Mouse (Mus musculus) kidney, embryonic 14.5 days (tissue): ENCODE results near the gene Rnft2. TPM values are rescaled to one million over a fixed set of nuclear protein-coding genes. Genes with fewer than 3 reads are reported as not detected.
A peak's percentile ranks its signal among the peaks of the same experiment; 100 is the strongest.

Experiments used
- ATAC-seq: fragments of 200-750 bp; cut with Nextera tagmentation; 2 replicates; pipeline ENCODE4 v1.8.0; 2017; ENCODE audit warnings: moderate number of reproducible peaks, mild to moderate bottlenecking, moderate TSS enrichment, moderate library complexity; ENCODE audit not compliant: low FRiP score, low TSS enrichment
- H3K27ac ChIP-seq: fragments of 300-500 bp; sonication (generic); 2 replicates; pipeline ENCODE4 v1.5.1; 2014; ENCODE audit warnings: low read depth, mild to moderate bottlenecking, low read length, moderate library complexity, mixed read lengths
- H3K27me3 ChIP-seq: fragments of 300-500 bp; sonication (generic); 2 replicates; pipeline ENCODE4 v1.6.1; 2014; ENCODE audit warnings: mild to moderate bottlenecking, low read length; ENCODE audit not compliant: control insufficient read depth, insufficient read depth
- H3K36me3 ChIP-seq: fragments of 300-500 bp; sonication (generic); 2 replicates; pipeline ENCODE4 v1.6.1; 2014; ENCODE audit warnings: low read length, mixed read lengths; ENCODE audit not compliant: control insufficient read depth, insufficient read depth
- H3K4me1 ChIP-seq: fragments of 300-500 bp; sonication (generic); 2 replicates; pipeline ENCODE4 v1.6.1; 2014; ENCODE audit warnings: low read length, mixed read lengths; ENCODE audit not compliant: control insufficient read depth, insufficient read depth
- H3K4me2 ChIP-seq: fragments of 300-500 bp; sonication (generic); replicated peaks from 2 replicates; pipeline ENCODE4 v1.6.1; 2014; ENCODE audit warnings: low read depth, mild to moderate bottlenecking, low read length
- H3K4me3 ChIP-seq: fragments of 300-500 bp; sonication (generic); 2 replicates; pipeline ENCODE4 v1.5.1; 2014; ENCODE audit warnings: mild to moderate bottlenecking, low read length
- H3K9ac ChIP-seq: fragments of 300-500 bp; sonication (generic); 2 replicates; pipeline ENCODE4 v1.6.1; 2014; ENCODE audit warnings: low read depth, mild to moderate bottlenecking, low read length, moderate library complexity
- H3K9me3 ChIP-seq: fragments of 300-500 bp; sonication (generic); 2 replicates; pipeline ENCODE4 v1.6.1; 2016; ENCODE audit warnings: low read length; ENCODE audit not compliant: control insufficient read depth
- WGBS: fragments of 180-500 bp; shearing (Covaris S2); extraction: QIAGEN DNeasy Blood & Tissue Kit; methylation state at CpG from one replicate; pipeline ENCODE4 v1.1.7; 2014; 5-methylcytosine and 5-hydroxymethylcytosine counted together
- polyA plus RNA-seq: library from polyadenylated mRNA; unstranded; fragments of >200 nt; fragmentation: Nextera tagmentation; extraction: Ambion mirVana; gene quantifications from 2 replicates; pipeline ENCODE4 v1.2.1, GENCODE M21; 2014

Rnft2 gene
- 3.2 and 4.2 TPM in 2 replicates for polyA plus RNA-seq

- Histone ChIP-seq H3K27me3 (no peaks in the 10 kb centered on the region), H3K4me1 (peaks cover 15% of the 10 kb centered on the region), H3K36me3 (peaks cover 13% of the 10 kb centered on the region; the same call in 1 of the 2 replicates), H3K9me3 (no peaks in the 10 kb centered on the region), H3K9ac (peak within 1 kb of the TSS; percentile 72), H3K4me3 (peak within 1 kb of the TSS; percentile 76), H3K27ac (peak within 1 kb of the TSS; percentile 69), H3K4me2 (peak within 1 kb of the TSS; percentile 83)
- ATAC-seq = peak; percentile 100
- WGBS = under 1% methylated on average over 65 of the region's 68 CpGs
Measured at GRCm38 (mm10) chr5:118244606-118245443, at the start of gene Rnft2, which contains the start of gene 2410131K14Rik. Gene Rnft2, minus strand, starts transcription at chr5:118245116. Gene 2410131K14Rik, plus strand, starts transcription at chr5:118245227.

GRCm38 (mm10) chr5:118294086-118294864 is 49.4 kb upstream of the Rnft2 start:
- Histone ChIP-seq H3K4me1 (peaks cover 11% of the 10 kb centered on the region; the same call in 1 of the 2 replicates), H3K4me3 (no peak overlapping the region; the same call in 1 of the 2 replicates), H3K4me2 (peak overlapping the region; percentile 26), H3K9ac (no peak overlapping the region), H3K27me3 (peaks cover 6% of the 10 kb centered on the region; the same call in 1 of the 2 replicates), H3K36me3 (no peaks in the 10 kb centered on the region), H3K9me3 (no peaks in the 10 kb centered on the region), H3K27ac (no peak overlapping the region; the same call in 1 of the 2 replicates)
- ATAC-seq = peak; percentile 59
- WGBS = 34% methylated on average over 23 of the region's 23 CpGs

GRCm38 (mm10) chr5:118292476-118292875 is 47.6 kb upstream of the Rnft2 start:
- 69% methylated on average over 4 of the region's 4 CpGs for WGBS
- no peak overlapping the region for H3K9ac ChIP-seq
- H3K27ac ChIP-seq = no peak overlapping the region
- H3K27me3 ChIP-seq = no peaks in the 10 kb centered on the region
- no peak overlapping the region for H3K4me3 ChIP-seq
- H3K36me3 ChIP-seq = no peaks in the 10 kb centered on the region
- H3K4me1 ChIP-seq = peaks cover 10% of the 10 kb centered on the region; the same call in 1 of the 2 replicates
- no peaks in the 10 kb centered on the region for H3K9me3 ChIP-seq
- no peak for ATAC-seq
- H3K4me2 ChIP-seq = no peak overlapping the region

- 86% methylated on average over 3 of the region's 4 CpGs for WGBS
- H3K27me3 ChIP-seq = no peaks in the 10 kb centered on the region
- peaks cover 6% of the 10 kb centered on the region; the same call in 1 of the 2 replicates for H3K4me1 ChIP-seq
- H3K36me3 ChIP-seq = no peaks in the 10 kb centered on the region
- no peak overlapping the region for H3K4me3 ChIP-seq
- ATAC-seq = no peak
- H3K27ac ChIP-seq = no peak overlapping the region
- H3K9ac ChIP-seq = no peak overlapping the region
- no peak overlapping the region for H3K4me2 ChIP-seq
- H3K9me3 ChIP-seq = no peaks in the 10 kb centered on the region
Measured at GRCm38 (mm10) chr5:118291453-118291852, 46.5 kb upstream of the Rnft2 start.

GRCm38 (mm10) chr5:118277741-118278495 is 33.0 kb upstream of the Rnft2 start:
- peaks cover 6% of the 10 kb centered on the region for H3K4me1 ChIP-seq
- H3K27ac ChIP-seq = no peak overlapping the region
- no peaks in the 10 kb centered on the region for H3K36me3 ChIP-seq
- no peak overlapping the region for H3K9ac ChIP-seq
- no peak overlapping the region for H3K4me2 ChIP-seq
- no peak overlapping the region for H3K4me3 ChIP-seq
- H3K27me3 ChIP-seq = peaks cover 29% of the 10 kb centered on the region
- no peaks in the 10 kb centered on the region for H3K9me3 ChIP-seq
- WGBS = 85% methylated on average over 18 of the region's 18 CpGs
- no peak for ATAC-seq

GRCm38 (mm10) chr5:118276711-118277110 is 31.8 kb upstream of the Rnft2 start:
- Histone ChIP-seq H3K27me3 (peaks cover 41% of the 10 kb centered on the region), H3K36me3 (no peaks in the 10 kb centered on the region), H3K4me3 (no peak overlapping the region), H3K27ac (no peak overlapping the region), H3K9me3 (no peaks in the 10 kb centered on the region), H3K9ac (no peak overlapping the region), H3K4me2 (no peak overlapping the region), H3K4me1 (peaks cover 6% of the 10 kb centered on the region)
- peak; percentile 61 for ATAC-seq
- 20% methylated on average over 8 of the region's 8 CpGs for WGBS

- no peak overlapping the region for H3K4me3 ChIP-seq
- H3K27ac ChIP-seq = no peak overlapping the region
- H3K4me1 ChIP-seq = peaks cover 6% of the 10 kb centered on the region
- peaks cover 43% of the 10 kb centered on the region for H3K27me3 ChIP-seq
- H3K4me2 ChIP-seq = no peak overlapping the region
- H3K36me3 ChIP-seq = no peaks in the 10 kb centered on the region
- ATAC-seq = no peak
- WGBS = 47% methylated on average over 7 of the region's 7 CpGs
- H3K9me3 ChIP-seq = no peaks in the 10 kb centered on the region
- H3K9ac ChIP-seq = no peak overlapping the region
Measured at GRCm38 (mm10) chr5:118276281-118276680, 31.4 kb upstream of the Rnft2 start.

GRCm38 (mm10) chr5:118274546-118274945 is 29.6 kb upstream of the Rnft2 start:
- 37% methylated on average over 9 of the region's 9 CpGs for WGBS
- H3K27me3 ChIP-seq = peaks cover 46% of the 10 kb centered on the region
- no peaks in the 10 kb centered on the region for H3K36me3 ChIP-seq
- H3K4me3 ChIP-seq = no peak overlapping the region
- no peak overlapping the region for H3K4me2 ChIP-seq
- H3K27ac ChIP-seq = no peak overlapping the region
- no peak overlapping the region for H3K9ac ChIP-seq
- no peak for ATAC-seq
- no peaks in the 10 kb centered on the region for H3K9me3 ChIP-seq
- H3K4me1 ChIP-seq = peaks cover 6% of the 10 kb centered on the region
